Mouse (Mus musculus): ENCODE data around the gene Dennd6a. TPM values are rescaled to one million over a fixed set of nuclear protein-coding genes. Genes with fewer than 3 reads are reported as not detected.
A peak's percentile ranks its signal among the peaks of the same experiment; 100 is the strongest.

The Dennd6a gene
- polyA plus RNA-seq, 1 experiment from 2014 or later: 42.1 TPM

- Histone ChIP-seq H3K27me3 (ENCODE audit: control insufficient read depth, insufficient read depth, low read length) (no peaks in the 10 kb centered on the region), H3K9ac (replicated peaks; ENCODE audit: low read length) (no peak overlapping the region), H3K9me3 (replicated peaks; ENCODE audit: control insufficient read depth, low read length) (no peaks in the 10 kb centered on the region), H3K4me3 (ENCODE audit: low read depth, low read length) (no peak overlapping the region), H3K4me1 (ENCODE audit: control insufficient read depth, insufficient read depth, low read length) (no peaks in the 10 kb centered on the region), H3K27ac (replicated peaks; ENCODE audit: low read depth, low read length) (no peak overlapping the region), H3K36me3 (replicated peaks; ENCODE audit: control insufficient read depth, insufficient read depth, low read depth, low read length) (no peaks in the 10 kb centered on the region; the same call in none of the 2 replicates), H3K4me2 (ENCODE audit: low read depth, low read length) (no peak overlapping the region)
- 89% methylated on average over 5 of the region's 5 CpGs for WGBS
- DNase-seq (ENCODE audit: low spot score) (no peak), ATAC-seq (replicated peaks; ENCODE audit: insufficient number of reproducible peaks, low FRiP score, low TSS enrichment, low read depth) (no peak)
Observed at GRCm38 (mm10) chr14:26595695-26596365, 22.2 kb downstream of the Dennd6a start.

- no peak overlapping the region for H3K4me3 ChIP-seq (ENCODE audit: low read depth, low read length)
- H3K4me2 ChIP-seq (ENCODE audit: low read depth, low read length): no peak overlapping the region
- no peaks in the 10 kb centered on the region for H3K9me3 ChIP-seq (replicated peaks; ENCODE audit: control insufficient read depth, low read length)
- DNase-seq (ENCODE audit: low spot score) (no peak), ATAC-seq (replicated peaks; ENCODE audit: insufficient number of reproducible peaks, low FRiP score, low TSS enrichment, low read depth) (no peak)
- no peaks in the 10 kb centered on the region for H3K27me3 ChIP-seq (ENCODE audit: control insufficient read depth, insufficient read depth, low read length)
- 89% methylated on average over 4 of the region's 4 CpGs for WGBS
- H3K9ac ChIP-seq (replicated peaks; ENCODE audit: low read length): no peak overlapping the region
- H3K4me1 ChIP-seq (ENCODE audit: control insufficient read depth, insufficient read depth, low read length): no peaks in the 10 kb centered on the region
- no peak overlapping the region for H3K27ac ChIP-seq (replicated peaks; ENCODE audit: low read depth, low read length)
- H3K36me3 ChIP-seq (replicated peaks; ENCODE audit: control insufficient read depth, insufficient read depth, low read depth, low read length): no peaks in the 10 kb centered on the region; the same call in 1 of the 2 replicates
Observed at GRCm38 (mm10) chr14:26605354-26605753, 31.7 kb downstream of the Dennd6a start.

GRCm38 (mm10) chr14:26609674-26610073 lies 36.0 kb downstream of the Dennd6a start:
- H3K4me3 ChIP-seq (ENCODE audit: low read depth, low read length): no peak overlapping the region
- 94% methylated on average over 1 of the region's 1 CpGs for WGBS
- ATAC-seq (replicated peaks; ENCODE audit: insufficient number of reproducible peaks, low FRiP score, low TSS enrichment, low read depth) (no peak), DNase-seq (ENCODE audit: low spot score) (no peak)
- H3K4me1 ChIP-seq (ENCODE audit: control insufficient read depth, insufficient read depth, low read length): no peaks in the 10 kb centered on the region
- H3K4me2 ChIP-seq (ENCODE audit: low read depth, low read length): no peak overlapping the region
- no peak overlapping the region for H3K9ac ChIP-seq (replicated peaks; ENCODE audit: low read length)
- no peak overlapping the region for H3K27ac ChIP-seq (replicated peaks; ENCODE audit: low read depth, low read length)
- no peaks in the 10 kb centered on the region for H3K27me3 ChIP-seq (ENCODE audit: control insufficient read depth, insufficient read depth, low read length)
- H3K9me3 ChIP-seq (replicated peaks; ENCODE audit: control insufficient read depth, low read length): no peaks in the 10 kb centered on the region
- no peaks in the 10 kb centered on the region; the same call in 1 of the 2 replicates for H3K36me3 ChIP-seq (replicated peaks; ENCODE audit: control insufficient read depth, insufficient read depth, low read depth, low read length)

- no peak for DNase-seq (ENCODE audit: low spot score)
- Histone ChIP-seq H3K4me2 (ENCODE audit: low read depth, low read length) (no peak overlapping the region), H3K27me3 (ENCODE audit: control insufficient read depth, insufficient read depth, low read length) (no peaks in the 10 kb centered on the region), H3K36me3 (replicated peaks; ENCODE audit: control insufficient read depth, insufficient read depth, low read depth, low read length) (no peaks in the 10 kb centered on the region; the same call in 1 of the 2 replicates), H3K9ac (replicated peaks; ENCODE audit: low read length) (no peak overlapping the region), H3K9me3 (replicated peaks; ENCODE audit: control insufficient read depth, low read length) (no peaks in the 10 kb centered on the region), H3K4me3 (ENCODE audit: low read depth, low read length) (no peak overlapping the region), H3K27ac (replicated peaks; ENCODE audit: low read depth, low read length) (no peak overlapping the region), H3K4me1 (ENCODE audit: control insufficient read depth, insufficient read depth, low read length) (no peaks in the 10 kb centered on the region)
- WGBS: 94% methylated on average over 4 of the region's 4 CpGs
- ATAC-seq (replicated peaks; ENCODE audit: insufficient number of reproducible peaks, low FRiP score, low TSS enrichment, low read depth): no peak
Observed at GRCm38 (mm10) chr14:26610689-26611088, 37.0 kb downstream of the Dennd6a start.

GRCm38 (mm10) chr14:26625301-26625700 lies 51.6 kb downstream of the Dennd6a start:
- no peak for DNase-seq (ENCODE audit: low spot score)
- Histone ChIP-seq H3K36me3 (replicated peaks; ENCODE audit: control insufficient read depth, insufficient read depth, low read depth, low read length) (peaks cover 3% of the 10 kb centered on the region; the same call in 1 of the 2 replicates), H3K27me3 (ENCODE audit: control insufficient read depth, insufficient read depth, low read length) (no peaks in the 10 kb centered on the region), H3K4me1 (ENCODE audit: control insufficient read depth, insufficient read depth, low read length) (no peaks in the 10 kb centered on the region), H3K4me3 (ENCODE audit: low read depth, low read length) (no peak overlapping the region), H3K9ac (replicated peaks; ENCODE audit: low read length) (no peak overlapping the region), H3K9me3 (replicated peaks; ENCODE audit: control insufficient read depth, low read length) (no peaks in the 10 kb centered on the region), H3K27ac (replicated peaks; ENCODE audit: low read depth, low read length) (no peak overlapping the region), H3K4me2 (ENCODE audit: low read depth, low read length) (no peak overlapping the region)
- 89% methylated on average over 4 of the region's 4 CpGs for WGBS
- ATAC-seq (replicated peaks; ENCODE audit: insufficient number of reproducible peaks, low FRiP score, low TSS enrichment, low read depth): no peak

- Histone ChIP-seq H3K4me2 (ENCODE audit: low read depth, low read length) (no peak overlapping the region), H3K27me3 (ENCODE audit: control insufficient read depth, insufficient read depth, low read length) (no peaks in the 10 kb centered on the region), H3K9me3 (replicated peaks; ENCODE audit: control insufficient read depth, low read length) (no peaks in the 10 kb centered on the region), H3K9ac (replicated peaks; ENCODE audit: low read length) (no peak overlapping the region), H3K4me1 (ENCODE audit: control insufficient read depth, insufficient read depth, low read length) (no peaks in the 10 kb centered on the region), H3K27ac (replicated peaks; ENCODE audit: low read depth, low read length) (no peak overlapping the region), H3K36me3 (replicated peaks; ENCODE audit: control insufficient read depth, insufficient read depth, low read depth, low read length) (peaks cover 3% of the 10 kb centered on the region; the same call in 1 of the 2 replicates), H3K4me3 (ENCODE audit: low read depth, low read length) (no peak overlapping the region)
- 93% methylated on average over 5 of the region's 5 CpGs for WGBS
- ATAC-seq (replicated peaks; ENCODE audit: insufficient number of reproducible peaks, low FRiP score, low TSS enrichment, low read depth) (no peak), DNase-seq (ENCODE audit: low spot score) (no peak)
Observed at GRCm38 (mm10) chr14:26626605-26627140, 53.0 kb downstream of the Dennd6a start.

GRCm38 (mm10) chr14:26637025-26637850 lies 63.6 kb downstream of the Dennd6a start:
- 27% methylated on average over 17 of the region's 17 CpGs for WGBS
- no peaks in the 10 kb centered on the region for H3K36me3 ChIP-seq (replicated peaks; ENCODE audit: control insufficient read depth, insufficient read depth, low read depth, low read length)
- H3K9me3 ChIP-seq (replicated peaks; ENCODE audit: control insufficient read depth, low read length): no peaks in the 10 kb centered on the region
- peak overlapping the region; percentile 95 for H3K4me3 ChIP-seq (ENCODE audit: low read depth, low read length)
- H3K4me2 ChIP-seq (ENCODE audit: low read depth, low read length): peak overlapping the region; percentile 23
- peak overlapping the region; percentile 1 for H3K9ac ChIP-seq (replicated peaks; ENCODE audit: low read length)
- H3K27me3 ChIP-seq (ENCODE audit: control insufficient read depth, insufficient read depth, low read length): no peaks in the 10 kb centered on the region
- DNase-seq (ENCODE audit: low spot score): peak; percentile 61
- H3K27ac ChIP-seq (replicated peaks; ENCODE audit: low read depth, low read length): peak overlapping the region; percentile 92; the same call in 1 of the 2 replicates
- no peak for ATAC-seq (replicated peaks; ENCODE audit: insufficient number of reproducible peaks, low FRiP score, low TSS enrichment, low read depth)
- H3K4me1 ChIP-seq (ENCODE audit: control insufficient read depth, insufficient read depth, low read length): no peaks in the 10 kb centered on the region
